Mouse (Mus musculus) CH12.LX (cell line): ENCODE measurements around the gene Cd247. TPM values are rescaled to one million over a fixed set of nuclear protein-coding genes. Genes with fewer than 3 reads are reported as not detected.
A peak's percentile ranks its signal among the peaks of the same experiment; 100 is the strongest.

ENCODE experiments used
- DNase-seq: peaks from one replicate; pipeline ENCODE4 v3.0.0-alpha.2; 2013; ENCODE audit errors: extremely low read depth
- H3K27ac ChIP-seq: 2 replicates; pipeline ENCODE4 v1.5.1; 2012; ENCODE audit warnings: low read depth, mild to moderate bottlenecking, control low read depth, moderate library complexity; ENCODE audit not compliant: insufficient read depth
- H3K27me3 ChIP-seq: replicated peaks from 2 replicates; pipeline ENCODE3; 2012; ENCODE audit warnings: inconsistent platforms
- H3K36me3 ChIP-seq, 2 experiments: replicated peaks in 1 of 2; 2 replicates each; pipeline versions ENCODE3 to v1.6.1; 2012; ENCODE audit warnings: inconsistent platforms in 1 of 2, low read length in 1 of 2, mild to moderate bottlenecking in 1 of 2, mixed read lengths in 1 of 2, moderate library complexity in 1 of 2; ENCODE audit not compliant: control insufficient read depth in 1 of 2, insufficient read depth in 1 of 2
- H3K4me1 ChIP-seq, 2 experiments: 2 replicates each; pipeline ENCODE4 v1.6.1; 2012; ENCODE audit warnings: inconsistent platforms in 1 of 2, moderate library complexity in 1 of 2; ENCODE audit not compliant: insufficient read depth in 2 of 2, control insufficient read depth in 1 of 2
- H3K4me2 ChIP-seq: 2 replicates; pipeline ENCODE4 v1.6.1; 2012; ENCODE audit warnings: low read depth, mild to moderate bottlenecking, control low read depth; ENCODE audit not compliant: poor library complexity, insufficient read depth, severe bottlenecking
- H3K4me3 ChIP-seq, 3 experiments: fragments of 150-350 bp in 1 of 3; sonication (generic) in 1 of 3; replicated peaks in 1 of 3; 2 replicates each; pipeline versions ENCODE3 to v1.5.1; 2011 to 2012; ENCODE audit warnings: low read depth in 2 of 3, low read length in 2 of 3, mild to moderate bottlenecking in 2 of 3, moderate library complexity in 2 of 3, control low read depth in 1 of 3, improper control_type of control experiment in 1 of 3, inconsistent platforms in 1 of 3, mixed read lengths in 1 of 3; ENCODE audit not compliant: poor library complexity in 1 of 3
- H3K79me2 ChIP-seq: replicated peaks from 2 replicates; pipeline ENCODE4 v1.6.1; 2012; ENCODE audit warnings: mild to moderate bottlenecking, moderate library complexity; ENCODE audit not compliant: control insufficient read depth, poor library complexity, insufficient read depth, severe bottlenecking; ENCODE audit errors: extremely low read depth
- H3K9ac ChIP-seq: 2 replicates; pipeline ENCODE4 v1.6.1; 2012; ENCODE audit warnings: low read depth, mild to moderate bottlenecking, control low read depth, moderate library complexity; ENCODE audit not compliant: insufficient read depth
- H3K9me3 ChIP-seq: replicated peaks from 2 replicates; pipeline ENCODE3; 2012; ENCODE audit warnings: low read length, inconsistent platforms, mixed read lengths
- BHLHE40 ChIP-seq: IDR thresholded peaks from 2 replicates; pipeline ENCODE4 v1.6.1; 2011; ENCODE audit warnings: mild to moderate bottlenecking, low read depth, low read length, improper control_type of control experiment
- CTCF ChIP-seq, 2 experiments: IDR thresholded peaks in 1 of 2; conservative IDR thresholded peaks in 1 of 2; 2 replicates each; pipeline ENCODE4 v1.5.1; 2011 to 2012; ENCODE audit warnings: low read depth in 2 of 2, low read length in 2 of 2, improper control_type of control experiment in 1 of 2, inconsistent platforms in 1 of 2, mild to moderate bottlenecking in 1 of 2, moderate library complexity in 1 of 2
- EP300 ChIP-seq: IDR thresholded peaks from 2 replicates; pipeline ENCODE4 v1.6.1; 2011; ENCODE audit warnings: low read length, improper control_type of control experiment
- GABPA ChIP-seq: IDR thresholded peaks from 2 replicates; pipeline ENCODE4 v1.6.1; 2012; ENCODE audit warnings: low read depth, low read length, improper control_type of control experiment, inconsistent platforms; ENCODE audit not compliant: insufficient replicate concordance
- IRF4 ChIP-seq: IDR thresholded peaks from 2 replicates; pipeline ENCODE4 v1.6.1; 2014; ENCODE audit warnings: low read depth, mild to moderate bottlenecking, inconsistent platforms, low read length, improper control_type of control experiment
- JUN ChIP-seq: IDR thresholded peaks from 2 replicates; pipeline ENCODE4 v1.6.1; 2011; ENCODE audit warnings: low read depth, mild to moderate bottlenecking, low read length, improper control_type of control experiment, moderate library complexity; ENCODE audit not compliant: insufficient read depth
- JUND ChIP-seq: conservative IDR thresholded peaks from 2 replicates; pipeline ENCODE4 v1.6.1; 2011; ENCODE audit warnings: low read depth, low read length, improper control_type of control experiment
- KAT2A ChIP-seq: IDR thresholded peaks from 2 replicates; pipeline ENCODE4 v1.6.1; 2012; ENCODE audit warnings: low read length, improper control_type of control experiment, inconsistent platforms; ENCODE audit not compliant: insufficient replicate concordance
- NELFE ChIP-seq: IDR thresholded peaks from 2 replicates; pipeline ENCODE4 v1.6.1; 2011; ENCODE audit warnings: low read depth, low read length, improper control_type of control experiment
- NRF1 ChIP-seq: IDR thresholded peaks from 2 replicates; pipeline ENCODE4 v1.6.1; 2014; ENCODE audit warnings: low read depth, mild to moderate bottlenecking, inconsistent platforms, low read length, improper control_type of control experiment, moderate library complexity
- RAD21 ChIP-seq: IDR thresholded peaks from 2 replicates; pipeline ENCODE4 v1.6.1; 2011; ENCODE audit warnings: low read depth, mild to moderate bottlenecking, low read length, improper control_type of control experiment, moderate library complexity
- RCOR1 ChIP-seq: conservative IDR thresholded peaks from 2 replicates; pipeline ENCODE4 v1.6.1; 2012; ENCODE audit warnings: low read depth, mild to moderate bottlenecking, inconsistent platforms, low read length, improper control_type of control experiment
- TCF12 ChIP-seq: IDR thresholded peaks from 2 replicates; pipeline ENCODE4 v1.6.1; 2014; ENCODE audit warnings: low read depth, mild to moderate bottlenecking, inconsistent platforms, low read length, improper control_type of control experiment
- ZKSCAN1 ChIP-seq: IDR thresholded peaks from 2 replicates; pipeline ENCODE4 v1.6.1; 2012; ENCODE audit warnings: low read depth, inconsistent platforms, low read length, improper control_type of control experiment, borderline replicate concordance
- ZNF384 ChIP-seq: IDR thresholded peaks from 2 replicates; pipeline ENCODE4 v1.6.1; 2012; ENCODE audit warnings: low read depth, low read length, improper control_type of control experiment, inconsistent platforms
- dilution Hi-C: fragments of 300-500 bp; cut with MboI; formaldehyde crosslinking; loops from 2 replicates; pipeline ENCODE4 v1.14.3; 2020; ENCODE audit warnings: low sequenced_read_pairs; ENCODE audit not compliant: extremely low pct_unique_long_range_greater_than_20kb, extremely low pct_ligation_motif_present
- in situ Hi-C: fragments of 300-500 bp; cut with MboI; formaldehyde crosslinking; loops from 3 replicates; pipeline ENCODE4 v1.14.3; 2019; ENCODE audit warnings: low sequenced_read_pairs, low pct_ligation_motif_present, low pct_unique_long_range_greater_than_20kb, mixed read lengths
- polyA plus RNA-seq: library from polyadenylated mRNA; unstranded; fragments of >175 nt; gene quantifications from 2 replicates; pipeline ENCODE4 v1.2.1, GENCODE M21; 2012; ENCODE audit warnings: low read depth; ENCODE audit not compliant: insufficient read length
- total RNA-seq, 2 experiments: library from RNA; depleted of rRNA; stranded (reverse); fragments of 300-350 nt in 1 of 2; fragments of >200 nt in 1 of 2; gene quantifications; 2 replicates each; pipeline ENCODE4 v1.2.3; 2012 to 2014

Gene Cd247
- total and polyA plus RNA-seq, 3 experiments = 1.3 to 2.0 TPM; not detected in 1

GRCm38 (mm10) chr1:165862059-165862458 is 73.6 kb downstream of the Cd247 start:
- H3K9ac ChIP-seq = no peak overlapping the region
- H3K27ac ChIP-seq = no peak overlapping the region
- H3K4me3 ChIP-seq = no peak overlapping the region
- H3K4me1 ChIP-seq = peaks cover 0 to 4% of the 10 kb centered on the region in 2 experiments; a peak in 2 of 4 replicates
- no peaks in the 10 kb centered on the region for H3K9me3 ChIP-seq
- no peak for TF ChIP-seq TCF12
- no peak for TF ChIP-seq GABPA
- TF ChIP-seq RAD21 = no peak
- TF ChIP-seq IRF4 = no peak
- no peak for TF ChIP-seq RCOR1
- TF ChIP-seq CTCF (conservative IDR thresholded peaks at IDR 0.05 in 1 of 2, IDR thresholded peaks at IDR 0.05 in 1 of 2; ENCODE audit: low read depth in 2 of 2, low read length in 2 of 2) = no peak
- no peak for TF ChIP-seq ZNF384
- TF ChIP-seq NRF1 = no peak
- no peak for TF ChIP-seq JUN
- no peak for TF ChIP-seq EP300
- no peak for TF ChIP-seq JUND
- no peak for TF ChIP-seq BHLHE40
- no peak for TF ChIP-seq ZKSCAN1
- TF ChIP-seq NELFE = no peak
- dilution Hi-C loops = no loop called here
- in situ Hi-C loops = no loop called here
- no peaks in the 10 kb centered on the region for H3K27me3 ChIP-seq
- no peaks in the 10 kb centered on the region for H3K79me2 ChIP-seq
- peaks cover 0 to 14% of the 10 kb centered on the region in 2 experiments for H3K36me3 ChIP-seq
- DNase-seq = no peak
- no peak overlapping the region for H3K4me2 ChIP-seq

GRCm38 (mm10) chr1:165864864-165865795 is 76.6 kb downstream of the Cd247 start:
- H3K27ac ChIP-seq = no peak overlapping the region
- H3K36me3 ChIP-seq = peaks cover 3 to 41% of the 10 kb centered on the region in 2 experiments
- H3K9ac ChIP-seq = no peak overlapping the region

More at GRCm38 (mm10) chr1:165864864-165865795, 76.6 kb downstream of the Cd247 start:
- TF ChIP-seq ZNF384 (peak; percentile 61), KAT2A (no peak), GABPA (no peak)
- no peak overlapping the region for H3K4me2 ChIP-seq
- H3K4me3 ChIP-seq = no peak overlapping the region
- dilution Hi-C loops = no loop called here
- DNase-seq = no peak
- H3K79me2 ChIP-seq = no peaks in the 10 kb centered on the region
- H3K4me1 ChIP-seq = peaks cover 0 to 6% of the 10 kb centered on the region in 2 experiments; a peak in 2 of 4 replicates
- no peaks in the 10 kb centered on the region for H3K27me3 ChIP-seq
- in situ Hi-C loops = no loop called here
- H3K9me3 ChIP-seq = no peaks in the 10 kb centered on the region
